Mouse (Mus musculus): Measurements from ENCODE around the gene Rpa2.

DNA sequence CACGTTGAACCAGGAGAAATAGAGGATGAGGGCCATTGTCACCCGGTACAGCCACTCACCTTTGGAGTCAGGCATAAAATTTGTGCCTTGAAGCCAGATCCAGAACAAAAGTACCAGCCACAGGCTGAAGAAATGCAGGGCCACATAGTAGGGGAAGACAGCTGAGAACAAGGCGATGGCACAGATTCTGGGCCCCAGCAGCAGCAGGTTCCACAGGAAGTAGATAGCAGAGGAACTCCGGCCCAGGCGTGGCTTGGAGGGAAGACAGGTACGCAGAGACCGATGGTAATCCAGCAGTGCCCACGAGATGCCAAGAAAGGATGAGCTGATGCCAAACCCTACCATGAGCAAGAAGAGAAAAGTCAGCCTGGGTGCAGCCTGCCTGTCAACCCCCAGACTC, 39.9 kb upstream of the Rpa2 start:
- no peak for TF ChIP-seq CTCF (IDR thresholded peaks at IDR 0.05; ENCODE audit: control insufficient read depth, insufficient read depth, insufficient replicate concordance, low read depth, low read length)
- no peak for TF ChIP-seq POLR2A (IDR thresholded peaks at IDR 0.05; ENCODE audit: control insufficient read depth, low read depth, low read length)
